ENCODE assay signal across 12 mouse cellular contexts in the genomic region with DNA sequence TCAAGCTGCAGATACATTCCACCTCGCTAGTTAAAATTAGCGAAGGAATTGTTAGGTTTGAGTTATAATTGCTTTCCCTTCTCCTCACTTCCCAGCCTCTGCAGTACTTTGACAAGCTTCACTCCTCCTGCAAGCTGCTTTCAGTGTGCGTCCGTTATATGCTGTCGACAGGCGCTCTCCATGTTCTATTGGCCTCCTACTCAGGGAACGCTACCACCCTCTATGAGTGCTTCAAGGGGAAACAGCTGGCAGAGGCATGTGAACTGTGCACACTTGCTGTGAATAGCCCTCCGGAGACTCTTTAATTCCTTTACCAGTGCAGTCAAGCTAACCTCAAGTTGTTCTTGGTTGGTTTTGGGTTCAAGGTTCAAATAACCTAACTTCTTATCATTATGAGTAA. TPM values are rescaled to one million over a fixed set of nuclear protein-coding genes. Genes with fewer than 3 reads are reported as not detected.
DNase-seq lines count a peak whose midpoint lies in the region; ATAC-seq and TF ChIP-seq lines count a peak whose summit lies in the region.
"Had no signal": no experiment of that assay in that cellular context is flagged by ENCODE, and none has a peak within 500 bp of the region (broad histone marks: within the 10 kb centered on the region; RNA-seq: fewer than 3 reads in every experiment).

No protein-coding gene starts in this region.

- no peaks in the 10 kb centered on the region for H3K4me1 ChIP-seq in lung, postnatal 0 days (ENCODE audit: insufficient read depth, low read depth, low read length)
- H3K4me1 ChIP-seq in heart, embryonic 15.5 days (replicated peaks): peaks cover 16% of the 10 kb centered on the region
- H3K4me1 ChIP-seq in neural tube, embryonic 14.5 days (ENCODE audit: control insufficient read depth, insufficient read depth, low read length): peaks cover 4% of the 10 kb centered on the region; the same call in 1 of the 2 replicates
- no peaks in the 10 kb centered on the region for H3K4me1 ChIP-seq in forebrain, embryonic 15.5 days

- H3K4me3 ChIP-seq in lung, postnatal 0 days (ENCODE audit: low read depth, low read length): no peak overlapping the region
- no peak overlapping the region for H3K4me3 ChIP-seq in heart, embryonic 15.5 days
- no peak overlapping the region for H3K4me3 ChIP-seq in neural tube, embryonic 14.5 days (ENCODE audit: low read depth, low read length)
- no peak overlapping the region for H3K4me3 ChIP-seq in forebrain, embryonic 15.5 days
- H3K4me3 ChIP-seq: megakaryocyte, embryonic 14.5 days had no signal

- H3K9ac ChIP-seq in lung, postnatal 0 days (replicated peaks; ENCODE audit: low read depth): no peak overlapping the region
- no peak overlapping the region for H3K9ac ChIP-seq in heart, embryonic 15.5 days
- no peak overlapping the region for H3K9ac ChIP-seq in neural tube, embryonic 14.5 days (replicated peaks; ENCODE audit: low read depth, low read length)
- H3K9ac ChIP-seq in forebrain, embryonic 15.5 days (replicated peaks): no peak overlapping the region

- peak; percentile 82 for ATAC-seq in frontal cortex, adult (ENCODE audit: low TSS enrichment)
- peak; percentile 64 for ATAC-seq in lung, postnatal 0 days
- ATAC-seq in heart, embryonic 15.5 days (replicated peaks; ENCODE audit: insufficient number of reproducible peaks, insufficient read depth, low FRiP score, low read depth): peak; percentile 76; the same call in 1 of the 2 replicates
- ATAC-seq in neural tube, embryonic 14.5 days (ENCODE audit: low read depth): 0 out of 2 replicates have a peak, but pooled peaks have one; percentile 46
- ATAC-seq in forebrain, embryonic 15.5 days (replicated peaks): no peak
- ATAC-seq: intestine, embryonic 16.5 days had no signal

- no peaks in the 10 kb centered on the region for H3K9me3 ChIP-seq in lung, postnatal 0 days (ENCODE audit: low read length)
- no peaks in the 10 kb centered on the region for H3K9me3 ChIP-seq in heart, embryonic 15.5 days (replicated peaks)
- H3K9me3 ChIP-seq in neural tube, embryonic 14.5 days (ENCODE audit: control insufficient read depth, low read length): no peaks in the 10 kb centered on the region
- H3K9me3 ChIP-seq in forebrain, embryonic 15.5 days: no peaks in the 10 kb centered on the region
- H3K9me3 ChIP-seq: megakaryocyte, embryonic 14.5 days had no signal

- WGBS in lung, postnatal 0 days: 57% methylated on average over 8 of the region's 8 CpGs
- 36% methylated on average over 8 of the region's 8 CpGs for WGBS in heart, embryonic 15.5 days
- 44% methylated on average over 8 of the region's 8 CpGs for WGBS in neural tube, embryonic 14.5 days
- 28% methylated on average over 8 of the region's 8 CpGs for WGBS in forebrain, embryonic 15.5 days

- H3K36me3 ChIP-seq in lung, postnatal 0 days (ENCODE audit: insufficient read depth, low read length): no peaks in the 10 kb centered on the region
- H3K36me3 ChIP-seq in heart, embryonic 15.5 days: no peaks in the 10 kb centered on the region
- no peaks in the 10 kb centered on the region for H3K36me3 ChIP-seq in neural tube, embryonic 14.5 days (ENCODE audit: control insufficient read depth, insufficient read depth, low read length)
- H3K36me3 ChIP-seq in forebrain, embryonic 15.5 days: no peaks in the 10 kb centered on the region

- no peak overlapping the region for H3K27ac ChIP-seq in lung, postnatal 0 days (ENCODE audit: low read length)
- peak overlapping the region; percentile 35 for H3K27ac ChIP-seq in heart, embryonic 15.5 days
- H3K27ac ChIP-seq in neural tube, embryonic 14.5 days (ENCODE audit: low read depth, low read length): no peak overlapping the region
- no peak overlapping the region for H3K27ac ChIP-seq in forebrain, embryonic 15.5 days (replicated peaks)

- H3K4me2 ChIP-seq in lung, postnatal 0 days (replicated peaks; ENCODE audit: low read depth, low read length): no peak overlapping the region
- H3K4me2 ChIP-seq in heart, embryonic 15.5 days: peak overlapping the region; percentile 47
- no peak overlapping the region for H3K4me2 ChIP-seq in neural tube, embryonic 14.5 days (ENCODE audit: low read depth, low read length)
- no peak overlapping the region for H3K4me2 ChIP-seq in forebrain, embryonic 15.5 days (replicated peaks)

- no peaks in the 10 kb centered on the region for H3K27me3 ChIP-seq in lung, postnatal 0 days (replicated peaks; ENCODE audit: insufficient read depth, low read length)
- H3K27me3 ChIP-seq in heart, embryonic 15.5 days: no peaks in the 10 kb centered on the region
- no peaks in the 10 kb centered on the region for H3K27me3 ChIP-seq in neural tube, embryonic 14.5 days (ENCODE audit: control insufficient read depth, insufficient read depth, low read length)
- no peaks in the 10 kb centered on the region for H3K27me3 ChIP-seq in forebrain, embryonic 15.5 days
- H3K27me3 ChIP-seq: megakaryocyte, embryonic 14.5 days had no signal

- no peak for TF ChIP-seq EP300 in lung, postnatal 0 days (IDR thresholded peaks at IDR 0.05)

- TF ChIP-seq CTCF in lung, postnatal 0 days (IDR thresholded peaks at IDR 0.05): no peak

- no peak for DNase-seq in frontal cortex, postnatal 14 days (ENCODE audit: low spot score in 2 of 2)
- peak; percentile 49 for DNase-seq in lung, postnatal 0 days (ENCODE audit: low spot score)
- no peak for DNase-seq in lung, postnatal 4 days
- no peak for DNase-seq in urinary bladder, postnatal 36 days (ENCODE audit: low spot score in 2 of 2)
- DNase-seq: B cell, adult 2 months; cerebellum, postnatal 36 days had no signal

RNA-seq across cellular contexts. Expression of gene Hacd2, which starts 44.9 kb away (rescaled TPM):
- 60.8 and 67.1 TPM in 2 replicates for polyA plus RNA-seq in lung, postnatal 0 days (2015; fragmentation: Nextera tagmentation; extraction: Ambion mirVana)
- 53.7 and 65.8 TPM in 2 replicates for polyA plus RNA-seq in heart, embryonic 15.5 days (2015; fragmentation: Nextera tagmentation; extraction: Ambion mirVana)
- 25.7 and 28.9 TPM in 2 replicates for polyA plus RNA-seq in neural tube, embryonic 14.5 days (2014; fragmentation: Nextera tagmentation; extraction: Ambion mirVana)
- polyA plus RNA-seq in forebrain, embryonic 15.5 days (2015; fragmentation: Nextera tagmentation; extraction: Ambion mirVana): 39.6 and 41.6 TPM in 2 replicates
